In the genomic region with DNA sequence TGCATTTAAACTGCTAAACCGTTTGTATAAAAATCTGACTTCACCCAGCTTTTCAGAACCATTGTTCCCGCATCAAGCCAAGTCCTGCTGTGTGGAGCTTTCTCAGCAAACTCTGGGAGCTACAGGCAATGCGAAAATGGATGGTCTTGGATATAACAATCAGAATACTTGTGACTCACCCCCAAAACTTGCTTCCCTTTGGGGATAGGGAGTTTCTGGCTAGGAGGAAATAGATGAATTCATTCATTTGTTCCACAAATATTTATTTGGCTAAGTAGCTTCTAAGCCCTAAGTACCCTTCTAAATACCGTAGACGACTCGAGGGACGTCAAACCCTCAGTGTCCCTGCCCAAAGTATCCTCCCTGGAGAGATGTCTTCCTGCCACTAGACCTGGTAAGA, we compare ENCODE assay signal across 23 mouse cellular contexts. TPM values are rescaled to one million over a fixed set of nuclear protein-coding genes. Genes with fewer than 3 reads are reported as not detected.
DNase-seq lines count a peak whose midpoint lies in the region; ATAC-seq lines count a peak whose summit lies in the region.
"Had no signal": no experiment of that assay in that cellular context is flagged by ENCODE, and none has a peak within 500 bp of the region (broad histone marks: within the 10 kb centered on the region; RNA-seq: fewer than 3 reads in every experiment).

No protein-coding gene starts in this region.

- no peaks in the 10 kb centered on the region for H3K4me1 ChIP-seq in heart, embryonic 12.5 days (replicated peaks)
- H3K4me1 ChIP-seq in midbrain, embryonic 13.5 days (replicated peaks): no peaks in the 10 kb centered on the region
- H3K4me1 ChIP-seq: forebrain, embryonic 13.5 days; heart, embryonic 13.5 days; hindbrain, embryonic 10.5 days; lung, embryonic 15.5 days had no signal

- 85% methylated on average over 7 of the region's 7 CpGs for WGBS in heart, embryonic 12.5 days
- 83% methylated on average over 7 of the region's 7 CpGs for WGBS in midbrain, embryonic 13.5 days

- H3K9me3 ChIP-seq in heart, embryonic 12.5 days (replicated peaks): no peaks in the 10 kb centered on the region
- no peaks in the 10 kb centered on the region for H3K9me3 ChIP-seq in midbrain, embryonic 13.5 days
- H3K9me3 ChIP-seq: forebrain, embryonic 13.5 days; heart, embryonic 13.5 days; hindbrain, embryonic 10.5 days; limb, embryonic 13.5 days; liver, embryonic 13.5 days; lung, embryonic 15.5 days had no signal

- ATAC-seq in heart, embryonic 12.5 days (ENCODE audit: insufficient number of reproducible peaks, low FRiP score): no peak
- ATAC-seq in midbrain, embryonic 13.5 days: no peak
- ATAC-seq: activated CD4-positive, CD25-positive, alpha-beta regulatory T cell, adult 4 months; forebrain, embryonic 13.5 days; hindbrain, postnatal 0 days; intestine, postnatal 0 days had no signal

- H3K36me3 ChIP-seq in heart, embryonic 12.5 days: no peaks in the 10 kb centered on the region
- H3K36me3 ChIP-seq in midbrain, embryonic 13.5 days: no peaks in the 10 kb centered on the region
- H3K36me3 ChIP-seq: heart, embryonic 13.5 days; hindbrain, embryonic 10.5 days; limb, embryonic 13.5 days; liver, embryonic 13.5 days; lung, embryonic 15.5 days had no signal

- H3K27ac ChIP-seq in heart, embryonic 12.5 days (ENCODE audit: poor library complexity, severe bottlenecking): no peak overlapping the region
- H3K27ac ChIP-seq in midbrain, embryonic 13.5 days: no peak overlapping the region
- H3K27ac ChIP-seq: forebrain, embryonic 13.5 days; heart, embryonic 13.5 days; hindbrain, embryonic 10.5 days; hindbrain, postnatal 0 days; kidney, postnatal 0 days; limb, embryonic 13.5 days; liver, embryonic 13.5 days; lung, embryonic 15.5 days; macrophage had no signal

- no peak overlapping the region for H3K4me3 ChIP-seq in heart, embryonic 12.5 days
- H3K4me3 ChIP-seq in midbrain, embryonic 13.5 days (replicated peaks): no peak overlapping the region
- H3K4me3 ChIP-seq: forebrain, embryonic 13.5 days; heart, embryonic 13.5 days; hindbrain, embryonic 10.5 days; limb, embryonic 13.5 days; liver, embryonic 13.5 days; lung, embryonic 15.5 days had no signal

- DNase-seq in heart, adult 18-20 months: peak; percentile 56 to 71
- DNase-seq in Muller cell, postnatal 12 days (ENCODE audit: inconsistent ontology term): peak; percentile 83
- DNase-seq in brain, adult 2 months (ENCODE audit: low read depth, low spot score): peak; percentile 35
- peak; percentile 31 for DNase-seq in skeletal muscle tissue, adult 2 months (ENCODE audit: low read depth, low spot score)
- no peak for DNase-seq in adrenal gland, postnatal 36 days
- DNase-seq: adrenal gland, postnatal 10 days; cerebellum, adult 2 months; cerebellum, postnatal 36 days; layer of hippocampus, postnatal 36 days; liver, embryonic 13.5 days had no signal

- no peak overlapping the region for H3K4me2 ChIP-seq in heart, embryonic 12.5 days
- no peak overlapping the region for H3K4me2 ChIP-seq in midbrain, embryonic 13.5 days (replicated peaks)
- H3K4me2 ChIP-seq: forebrain, embryonic 13.5 days; heart, embryonic 13.5 days; limb, embryonic 13.5 days; liver, embryonic 13.5 days; lung, embryonic 15.5 days; midbrain, embryonic 11.5 days had no signal

- H3K27me3 ChIP-seq in heart, embryonic 12.5 days (replicated peaks): no peaks in the 10 kb centered on the region
- H3K27me3 ChIP-seq in midbrain, embryonic 13.5 days: peaks cover 2% of the 10 kb centered on the region; the same call in 1 of the 2 replicates
- H3K27me3 ChIP-seq: forebrain, embryonic 13.5 days; heart, embryonic 13.5 days; limb, embryonic 13.5 days; liver, embryonic 13.5 days; lung, embryonic 15.5 days had no signal

- no peak overlapping the region for H3K9ac ChIP-seq in heart, embryonic 12.5 days
- no peak overlapping the region for H3K9ac ChIP-seq in midbrain, embryonic 13.5 days (replicated peaks)
- H3K9ac ChIP-seq: forebrain, embryonic 13.5 days; heart, embryonic 13.5 days; limb, embryonic 13.5 days; liver, embryonic 13.5 days; lung, embryonic 15.5 days had no signal

RNA-seq across cellular contexts. Expression of a gene that starts 27.0 kb away (rescaled TPM):
- 100 to 1,000 TPM; 248 to 259 TPM for total RNA-seq in heart, adult 18-20 months (2021)
- polyA plus RNA-seq in heart, embryonic 12.5 days (2016; fragmentation: Nextera tagmentation; extraction: Ambion mirVana): 7.2 and 9.6 TPM in 2 replicates
- 100 to 1,000 TPM; 165 to 202 TPM for total RNA-seq in adrenal gland, postnatal 36 days (2021)
- polyA plus RNA-seq in midbrain, embryonic 13.5 days (2015; fragmentation: Nextera tagmentation; extraction: Ambion mirVana): 4.0 and 4.3 TPM in 2 replicates

Comparison
In these comparisons a context has a peak if more than half of its experiments do, and no peak if none do; other contexts are left out.
1. DNase-seq: peak in heart, adult 18-20 months (2 of 2), Muller cell, postnatal 12 days (single experiment), brain, adult 2 months (single experiment) and skeletal muscle tissue, adult 2 months (single experiment); none in adrenal gland, postnatal 36 days (0 of 2).